Mouse (Mus musculus): ENCODE results near the gene Zkscan7.

- TF ChIP-seq POLR2A (IDR thresholded peaks at IDR 0.05; ENCODE audit: control insufficient read depth, low read depth, low read length) (no peak), CTCF (IDR thresholded peaks at IDR 0.05; ENCODE audit: control insufficient read depth, insufficient read depth, insufficient replicate concordance, low read depth, low read length) (no peak)
Measured at GRCm38 (mm10) chr9:122866192-122866591, 19.3 kb upstream of the Zkscan7 start.
